Mouse (Mus musculus) cerebral cortex, adult 2 months (tissue): ENCODE results near the gene Ssh2.

Experiments
- WGBS: fragments of 180-500 bp; shearing (Covaris S2); methylation state at CpG from one replicate; pipeline ENCODE4 v1.1.7; 2018; 5-methylcytosine and 5-hydroxymethylcytosine counted together

The Ssh2 gene

GRCm38 (mm10) chr11:77464684-77465083, 248.6 kb downstream of the Ssh2 start:
- WGBS, result 53% methylated on average over 4 of the region's 4 CpGs

GRCm38 (mm10) chr11:77465111-77465510, 249.0 kb downstream of the Ssh2 start:
- WGBS, result 66% methylated on average over 3 of the region's 3 CpGs

GRCm38 (mm10) chr11:77466544-77466943, 250.5 kb downstream of the Ssh2 start:
- 54% methylated on average over 9 of the region's 9 CpGs for WGBS

DNA sequence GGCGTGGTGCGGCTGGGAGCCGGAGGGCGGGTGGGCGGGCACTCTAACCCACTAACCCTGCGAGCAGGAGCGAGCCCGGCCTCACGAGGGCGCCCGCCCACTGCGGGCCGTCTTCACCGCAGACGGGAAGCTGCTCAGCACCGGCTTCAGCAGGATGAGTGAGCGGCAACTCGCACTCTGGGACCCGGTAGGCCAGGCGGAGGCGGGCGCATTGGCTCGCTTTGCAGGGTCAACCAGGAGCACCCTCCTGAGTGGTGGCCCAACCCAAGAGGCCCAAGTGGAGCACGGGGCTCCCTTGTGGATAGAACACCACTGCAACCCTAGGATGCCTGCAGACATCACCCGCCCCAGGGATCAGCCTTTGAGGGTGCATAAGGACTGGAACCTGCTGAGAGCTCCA, 251.1 kb downstream of the Ssh2 start:
- WGBS, result 5% methylated on average over 25 of the region's 25 CpGs

DNA sequence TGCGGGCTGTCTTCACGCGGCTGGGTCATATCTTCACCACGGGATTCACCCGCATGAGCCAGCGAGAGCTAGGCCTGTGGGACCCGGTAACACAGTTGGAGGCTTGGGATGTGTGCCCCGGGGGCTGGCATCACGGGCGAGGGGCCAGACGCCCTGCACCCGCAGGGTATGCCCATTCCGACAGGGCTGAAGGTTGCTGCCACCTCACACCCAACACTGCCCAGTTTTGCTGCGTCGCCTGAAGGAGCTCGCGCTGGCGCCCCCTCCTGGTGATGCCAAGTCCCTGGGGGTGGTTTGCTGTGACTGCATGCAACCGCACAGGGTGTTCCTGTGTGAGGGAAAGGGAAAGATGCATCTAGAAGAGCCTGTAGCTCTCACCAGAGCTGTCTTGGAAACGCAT, 251.7 kb downstream of the Ssh2 start:
- 14% methylated on average over 20 of the region's 20 CpGs for WGBS

- WGBS, result 81% methylated on average over 9 of the region's 9 CpGs
Measured at GRCm38 (mm10) chr11:77468397-77468796, 252.3 kb downstream of the Ssh2 start.

GRCm38 (mm10) chr11:77471407-77471806, 255.3 kb downstream of the Ssh2 start:
- 83% methylated on average over 29 of the region's 29 CpGs for WGBS

DNA sequence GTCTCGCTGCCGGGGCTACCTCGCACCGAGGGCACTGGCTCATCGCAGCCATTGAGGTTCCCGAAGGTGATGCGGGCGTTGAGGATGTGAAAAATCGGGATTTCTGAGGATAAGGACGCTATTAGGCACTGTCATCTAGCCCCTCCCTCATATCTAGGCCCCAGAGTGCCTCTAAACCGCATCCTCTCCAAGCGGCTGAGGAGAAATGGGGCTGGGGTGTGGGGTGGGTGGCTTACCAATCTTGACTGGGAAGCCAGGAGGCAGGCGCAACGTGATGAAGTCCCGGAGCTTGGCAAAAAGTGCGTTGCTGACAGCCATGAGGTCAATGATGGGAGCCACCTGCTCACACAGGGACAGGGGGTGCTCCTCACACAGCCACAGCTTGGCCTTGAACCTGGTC, 256.7 kb downstream of the Ssh2 start:
- WGBS, result 92% methylated on average over 16 of the region's 16 CpGs

DNA sequence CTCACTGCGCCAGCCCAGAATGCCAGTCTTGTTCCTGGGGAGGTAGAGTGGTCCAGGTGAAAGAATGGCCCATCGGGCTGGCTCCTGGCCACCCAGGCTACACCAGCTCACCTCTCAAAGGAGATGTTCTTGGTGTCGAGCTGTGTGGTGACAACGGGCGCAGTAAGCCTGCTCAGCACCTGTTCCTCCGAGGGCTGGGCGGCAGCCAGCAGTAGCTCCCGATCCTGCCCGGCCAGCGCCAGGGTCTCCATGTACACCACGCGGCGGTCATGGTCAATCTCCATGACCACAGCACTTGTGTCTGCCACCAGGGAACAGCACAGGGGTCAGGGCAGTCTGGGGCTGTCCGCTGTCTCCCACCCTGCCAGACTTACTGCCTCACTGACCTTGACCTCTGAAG, 260.1 kb downstream of the Ssh2 start:
- WGBS, result 90% methylated on average over 14 of the region's 14 CpGs

GRCm38 (mm10) chr11:77476895-77477294, 260.8 kb downstream of the Ssh2 start:
- WGBS, result 96% methylated on average over 6 of the region's 6 CpGs

DNA sequence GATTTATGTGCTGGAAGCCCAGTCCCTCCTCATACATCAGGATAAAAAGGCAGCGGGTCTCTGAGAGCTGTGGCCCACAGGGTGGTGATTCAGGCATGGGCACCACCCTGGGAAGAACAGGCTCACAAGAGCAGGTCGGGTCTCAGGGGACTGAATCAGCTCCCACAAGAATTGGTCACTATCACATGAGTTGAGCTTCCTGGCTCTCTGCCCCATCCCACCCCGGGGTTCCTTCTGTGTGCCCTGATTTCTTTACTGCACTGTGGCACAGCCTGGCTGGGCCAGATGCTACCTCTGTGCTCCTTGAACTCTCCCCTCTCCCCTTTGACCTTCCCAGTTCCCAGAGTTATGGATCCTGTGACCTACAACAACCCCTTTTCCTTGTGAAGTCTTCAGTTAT, 267.0 kb downstream of the Ssh2 start:
- 57% methylated on average over 3 of the region's 3 CpGs for WGBS

DNA sequence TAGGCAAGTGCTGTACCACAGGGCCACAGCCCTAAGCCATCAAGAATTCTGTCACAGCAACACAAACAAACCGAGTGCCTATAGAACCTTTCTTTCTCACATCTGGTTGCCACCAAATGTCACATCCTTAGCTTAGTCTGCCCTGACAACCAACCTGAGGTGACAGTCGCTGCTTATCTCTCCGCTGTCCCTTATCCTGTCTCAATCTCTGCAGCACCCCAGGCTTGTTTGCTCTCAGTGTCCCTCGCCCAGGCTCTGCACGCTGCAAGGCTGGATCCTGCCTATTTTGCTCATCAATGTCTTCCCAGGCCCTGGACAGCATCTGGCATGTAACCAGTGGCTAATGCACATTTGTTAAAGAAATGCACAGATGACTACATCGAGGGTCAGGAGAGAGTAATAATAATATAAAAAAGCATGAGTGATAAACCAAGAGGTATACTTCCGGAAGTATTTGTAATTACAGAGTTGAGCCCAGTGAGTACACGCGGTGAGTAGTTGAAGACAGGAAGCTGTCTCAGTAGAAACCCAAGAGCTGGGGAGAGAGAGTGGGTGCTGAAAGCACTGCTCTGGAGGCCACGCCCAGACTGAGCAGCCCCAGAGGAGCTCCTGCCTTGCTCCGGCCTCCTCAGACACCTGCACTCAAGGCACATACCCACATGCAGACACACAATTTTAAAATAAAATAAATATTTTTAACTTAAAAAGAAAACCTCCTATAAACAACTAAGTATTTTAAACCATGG, 267.6 kb downstream of the Ssh2 start:
- 60% methylated on average over 11 of the region's 11 CpGs for WGBS

DNA sequence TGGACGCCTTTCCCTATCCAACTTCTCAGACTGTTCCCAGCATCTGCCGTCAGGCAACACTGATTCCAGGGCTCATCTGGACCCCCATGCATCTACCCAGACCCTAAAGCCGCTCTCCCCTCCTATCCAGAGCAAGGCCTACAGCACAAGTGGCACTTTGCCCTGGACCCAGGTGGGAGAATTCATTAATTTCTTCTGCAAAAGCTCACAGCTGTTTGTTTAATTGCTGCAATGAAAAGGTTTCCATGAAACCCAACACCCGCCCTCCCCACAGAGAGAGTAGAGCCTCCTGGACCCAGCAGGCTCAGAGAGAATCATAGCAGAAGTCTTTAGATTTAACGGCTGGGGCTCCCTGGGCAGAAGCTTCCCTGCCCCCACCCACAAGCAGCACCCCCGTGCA, 269.1 kb downstream of the Ssh2 start:
- WGBS, result 51% methylated on average over 6 of the region's 6 CpGs

DNA sequence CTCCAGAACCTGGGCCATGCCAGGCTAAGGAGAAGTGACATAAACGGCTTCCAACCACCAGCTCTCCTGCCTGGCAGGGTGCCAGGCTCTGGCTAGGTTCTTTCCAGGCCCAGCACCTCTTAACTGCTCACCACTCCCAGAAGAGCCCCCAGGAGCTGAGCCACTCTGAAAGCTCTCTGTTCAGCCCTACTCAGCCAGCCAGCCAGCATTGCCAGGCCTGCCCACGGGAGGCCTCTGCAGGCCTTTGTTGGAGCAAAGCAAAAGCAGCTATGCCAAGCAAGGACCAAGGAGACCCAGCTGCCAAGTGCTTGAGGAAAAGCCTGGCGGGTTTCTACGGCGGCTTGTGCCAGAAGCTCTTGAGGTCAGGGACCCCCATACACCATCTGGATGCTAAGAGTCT, 270.7 kb downstream of the Ssh2 start:
- WGBS, result 22% methylated on average over 5 of the region's 5 CpGs

- 3% methylated on average over 55 of the region's 55 CpGs for WGBS
Measured at GRCm38 (mm10) chr11:77488771-77489581, 272.9 kb downstream of the Ssh2 start.

- under 1% methylated on average over 66 of the region's 87 CpGs for WGBS
Measured at GRCm38 (mm10) chr11:77489591-77490235, 273.6 kb downstream of the Ssh2 start, which contains the start of gene Ankrd13b. Gene Ankrd13b, minus strand, starts transcription at chr11:77489678.

GRCm38 (mm10) chr11:77490451-77490850, 274.4 kb downstream of the Ssh2 start:
- 38% methylated on average over 6 of the region's 6 CpGs for WGBS

DNA sequence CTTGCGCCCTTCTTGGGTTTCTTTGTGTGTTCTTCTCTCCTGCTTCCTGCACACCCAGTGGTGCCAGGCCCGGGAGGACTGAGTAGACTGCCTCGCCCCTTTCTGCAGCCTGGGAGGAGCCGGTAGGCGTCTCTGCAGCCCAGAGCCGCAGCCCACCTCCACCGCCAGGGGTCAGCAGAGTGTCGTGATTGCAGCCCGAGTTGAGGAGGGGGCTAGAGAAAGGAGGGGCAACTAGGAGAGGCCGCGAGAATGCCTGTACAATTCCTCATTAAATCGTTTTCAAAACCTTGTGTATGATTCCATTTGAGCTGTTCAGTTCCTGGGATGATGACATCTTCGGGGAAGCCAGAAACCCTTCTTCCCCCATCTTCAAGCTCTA, 275.0 kb downstream of the Ssh2 start:
- 2% methylated on average over 13 of the region's 13 CpGs for WGBS

GRCm38 (mm10) chr11:77491502-77492291, 275.6 kb downstream of the Ssh2 start:
- WGBS, result under 1% methylated on average over 23 of the region's 23 CpGs

DNA sequence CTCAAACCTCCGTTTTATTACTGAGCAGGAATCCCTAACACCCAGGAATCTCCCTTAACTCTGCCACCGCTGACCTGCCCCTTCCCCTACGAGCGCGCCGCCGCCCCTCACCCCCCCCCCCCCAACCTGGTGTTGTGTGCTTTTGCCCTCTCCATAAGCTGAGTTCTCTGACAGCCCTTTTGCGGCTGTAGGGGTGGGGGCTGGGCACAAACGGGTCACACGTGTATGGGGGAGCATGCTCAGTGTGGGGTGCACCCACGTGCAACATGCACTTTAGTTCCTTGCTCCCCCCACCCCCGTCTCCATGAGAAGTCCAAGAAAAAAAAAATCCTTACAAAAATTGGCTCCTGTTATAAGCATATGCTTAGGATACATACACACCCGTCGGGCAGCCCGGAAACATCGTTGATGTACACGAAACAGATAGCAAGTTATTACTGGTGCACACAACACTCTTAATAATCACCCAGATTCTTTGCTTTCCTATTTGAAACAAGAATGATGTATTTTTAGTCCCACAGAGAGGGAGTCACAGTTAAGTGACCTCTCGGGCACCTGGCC, 276.3 kb downstream of the Ssh2 start:
- WGBS, result 1% methylated on average over 18 of the region's 18 CpGs

- under 1% methylated on average over 31 of the region's 32 CpGs for WGBS
Measured at GRCm38 (mm10) chr11:77492911-77493332, 276.8 kb downstream of the Ssh2 start.
